Mouse (Mus musculus): ENCODE results near the gene Opcml. TPM values are rescaled to one million over a fixed set of nuclear protein-coding genes. Genes with fewer than 3 reads are reported as not detected.

Gene Opcml
- polyA plus RNA-seq, 1 experiment from 2014 or later = 49.9 TPM

DNA sequence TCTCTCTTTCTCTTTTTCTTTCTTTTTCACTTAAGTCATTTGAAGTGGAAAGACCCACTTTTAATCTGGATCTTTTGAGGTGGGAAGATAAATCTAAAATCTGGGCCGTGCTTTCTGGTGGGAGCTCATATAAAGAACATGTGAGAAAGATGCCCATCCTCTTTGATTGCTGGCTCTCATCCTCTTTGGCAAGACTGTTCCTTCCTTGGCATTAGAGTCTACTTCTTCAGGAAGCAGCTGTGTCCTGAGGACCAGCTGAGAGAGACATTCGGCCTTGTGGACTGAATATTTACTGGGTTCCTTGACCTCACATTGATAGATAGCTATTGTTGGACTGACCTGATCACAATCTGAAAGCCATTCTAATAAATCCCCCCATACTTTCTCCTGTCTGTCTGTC lies 331.3 kb downstream of the Opcml start:
- Histone ChIP-seq H3K27ac (replicated peaks) (no peak overlapping the region), H3K4me1 (no peaks in the 10 kb centered on the region), H3K27me3 (replicated peaks) (no peaks in the 10 kb centered on the region), H3K9ac (replicated peaks) (no peak overlapping the region), H3K4me3 (replicated peaks) (no peak overlapping the region), H3K36me3 (no peaks in the 10 kb centered on the region), H3K4me2 (no peak overlapping the region), H3K9me3 (replicated peaks) (no peaks in the 10 kb centered on the region)
- no peak for ATAC-seq (ENCODE audit: low FRiP score)
- WGBS = 87% methylated on average over 2 of the region's 2 CpGs

DNA sequence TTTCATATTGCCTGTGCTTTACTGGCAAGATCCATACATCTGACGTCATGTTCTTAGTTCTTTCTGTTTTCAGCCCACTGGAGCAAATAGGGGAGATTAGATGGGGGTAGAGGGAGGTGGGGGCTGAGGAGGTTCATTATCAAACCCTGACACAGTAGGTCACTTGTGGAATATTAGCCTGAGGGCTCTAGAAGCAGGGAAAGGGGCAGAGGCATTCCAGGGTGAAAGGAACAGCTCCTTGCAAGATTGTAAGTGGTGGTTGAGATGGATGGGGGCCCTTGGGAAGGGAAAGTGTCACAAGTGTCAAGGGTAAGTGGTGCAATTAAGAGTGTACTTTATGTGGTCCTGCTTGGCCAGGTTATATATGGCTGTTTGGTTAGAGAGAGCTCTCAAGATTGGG lies 338.2 kb downstream of the Opcml start:
- no peak for ATAC-seq (ENCODE audit: low FRiP score)
- no peak overlapping the region for H3K4me3 ChIP-seq (replicated peaks)
- 81% methylated on average over 1 of the region's 1 CpGs for WGBS
- H3K9ac ChIP-seq (replicated peaks) = no peak overlapping the region
- H3K4me1 ChIP-seq = no peaks in the 10 kb centered on the region
- no peak overlapping the region for H3K27ac ChIP-seq (replicated peaks)
- no peak overlapping the region for H3K4me2 ChIP-seq
- H3K27me3 ChIP-seq (replicated peaks) = no peaks in the 10 kb centered on the region; the same call in 1 of the 2 replicates
- no peaks in the 10 kb centered on the region for H3K9me3 ChIP-seq (replicated peaks)
- no peaks in the 10 kb centered on the region for H3K36me3 ChIP-seq

DNA sequence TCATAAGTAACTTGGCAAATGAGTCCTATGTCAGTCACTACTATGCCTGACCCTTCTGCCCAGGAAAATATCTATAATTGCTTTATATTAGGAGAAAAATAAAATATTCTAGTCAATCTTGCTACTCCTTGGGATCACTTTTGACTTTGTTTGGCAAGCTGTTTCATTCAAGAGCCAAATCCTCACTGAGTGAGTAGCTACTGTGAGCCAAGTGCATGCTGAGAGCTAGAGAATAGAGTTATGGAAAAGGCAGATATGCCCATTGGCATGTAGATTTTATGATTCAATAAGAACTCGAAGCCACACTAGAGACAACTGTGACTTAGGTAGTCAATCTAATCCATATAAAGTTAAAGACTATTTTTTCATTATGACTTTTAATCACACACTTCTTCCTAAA lies 340.9 kb downstream of the Opcml start:
- no peak overlapping the region for H3K9ac ChIP-seq (replicated peaks)
- peaks cover 4% of the 10 kb centered on the region; the same call in 1 of the 2 replicates for H3K4me1 ChIP-seq
- no peaks in the 10 kb centered on the region for H3K36me3 ChIP-seq
- H3K4me3 ChIP-seq (replicated peaks) = no peak overlapping the region
- H3K9me3 ChIP-seq (replicated peaks) = no peaks in the 10 kb centered on the region
- no peak for ATAC-seq (ENCODE audit: low FRiP score)
- H3K27ac ChIP-seq (replicated peaks) = no peak overlapping the region
- H3K4me2 ChIP-seq = no peak overlapping the region
- WGBS = 59% methylated on average over 1 of the region's 1 CpGs
- no peaks in the 10 kb centered on the region; the same call in 1 of the 2 replicates for H3K27me3 ChIP-seq (replicated peaks)

DNA sequence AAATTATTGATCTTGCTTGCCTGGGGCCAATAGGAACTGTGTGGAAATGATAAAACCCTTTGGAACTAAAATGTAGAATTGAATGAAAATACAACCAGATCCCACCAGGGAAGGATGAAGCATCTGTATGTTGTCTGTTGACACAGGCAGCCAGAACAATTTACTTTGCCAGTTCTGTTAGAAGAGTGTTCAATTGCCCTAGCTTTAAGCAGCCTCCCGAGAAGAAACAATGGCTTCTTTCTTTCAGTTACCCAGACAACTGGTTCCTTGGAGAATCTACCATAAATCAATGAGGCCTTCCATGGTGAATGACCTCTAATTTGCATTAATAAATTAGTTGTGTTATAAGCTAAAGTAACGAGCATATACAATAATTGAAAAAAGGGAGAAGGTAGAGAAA lies 346.0 kb downstream of the Opcml start:
- peak overlapping the region; percentile 15; the same call in 1 of the 2 replicates for H3K27ac ChIP-seq (replicated peaks)
- no peak overlapping the region for H3K4me2 ChIP-seq
- no peak overlapping the region for H3K4me3 ChIP-seq (replicated peaks)
- ATAC-seq (ENCODE audit: low FRiP score) = no peak
- H3K9me3 ChIP-seq (replicated peaks) = no peaks in the 10 kb centered on the region
- no peaks in the 10 kb centered on the region for H3K27me3 ChIP-seq (replicated peaks)
- no peaks in the 10 kb centered on the region for H3K36me3 ChIP-seq
- no peak overlapping the region for H3K9ac ChIP-seq (replicated peaks)
- 9% methylated on average over 2 of the region's 2 CpGs for WGBS
- H3K4me1 ChIP-seq = peaks cover 6% of the 10 kb centered on the region; the same call in 1 of the 2 replicates

DNA sequence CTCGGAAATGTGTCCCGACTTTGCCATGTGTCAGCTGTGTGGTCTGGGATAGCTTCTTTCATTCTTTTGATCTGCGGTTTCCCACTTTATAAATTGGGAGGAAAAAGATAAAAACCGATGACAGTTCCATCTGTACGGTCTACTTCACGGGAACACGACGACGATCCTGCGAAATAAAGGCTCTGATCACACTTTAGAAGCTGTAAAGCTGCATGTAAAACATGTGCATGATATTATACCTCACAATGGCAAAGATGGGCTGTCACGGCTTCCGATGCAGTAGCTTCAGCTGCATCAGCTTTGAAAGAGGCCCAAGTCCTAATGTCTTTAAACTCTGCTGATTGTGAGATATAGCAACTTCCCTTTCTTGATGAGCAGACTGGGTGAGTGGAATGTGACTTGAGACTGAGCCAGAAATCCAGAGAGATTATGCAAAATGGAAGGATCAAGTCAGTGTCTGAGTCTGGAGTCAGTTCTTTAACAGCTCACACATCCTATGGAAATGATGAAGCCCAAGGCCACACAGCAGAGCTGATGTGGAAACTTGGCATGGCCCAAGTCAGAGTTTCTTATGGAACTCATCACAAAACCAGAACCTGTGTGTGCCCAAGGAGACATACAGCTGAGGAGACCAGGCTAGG lies 349.5 kb downstream of the Opcml start:
- Histone ChIP-seq H3K4me2 (no peak overlapping the region), H3K9me3 (replicated peaks) (no peaks in the 10 kb centered on the region), H3K4me3 (replicated peaks) (no peak overlapping the region), H3K36me3 (no peaks in the 10 kb centered on the region), H3K9ac (replicated peaks) (no peak overlapping the region), H3K27ac (replicated peaks) (no peak overlapping the region), H3K27me3 (replicated peaks) (no peaks in the 10 kb centered on the region), H3K4me1 (peaks cover 6% of the 10 kb centered on the region; the same call in 1 of the 2 replicates)
- 89% methylated on average over 12 of the region's 12 CpGs for WGBS
- ATAC-seq (ENCODE audit: low FRiP score) = no peak

DNA sequence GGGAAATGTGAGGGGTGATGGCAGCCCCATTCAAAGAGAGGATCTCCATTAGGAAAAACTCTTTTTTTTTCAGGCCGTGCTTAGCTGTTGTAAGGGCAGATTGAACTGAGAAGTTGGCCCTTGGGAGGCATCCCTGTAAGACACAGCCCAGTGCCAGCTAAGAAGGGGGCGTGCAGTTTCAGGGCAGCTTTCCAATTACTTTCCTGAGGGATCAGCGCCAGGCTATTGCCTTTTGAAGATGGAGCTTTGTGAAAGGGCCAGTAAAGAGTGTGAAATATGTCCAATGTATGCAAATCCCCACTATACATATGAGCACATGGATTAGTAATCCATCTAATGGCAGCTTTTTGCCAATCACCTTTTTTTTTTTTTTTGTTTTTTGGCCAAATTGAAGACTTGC lies 358.9 kb downstream of the Opcml start:
- Histone ChIP-seq H3K4me1 (peaks cover 3% of the 10 kb centered on the region; the same call in 1 of the 2 replicates), H3K27ac (replicated peaks) (no peak overlapping the region), H3K4me3 (replicated peaks) (no peak overlapping the region), H3K9ac (replicated peaks) (no peak overlapping the region), H3K4me2 (no peak overlapping the region), H3K9me3 (replicated peaks) (no peaks in the 10 kb centered on the region), H3K36me3 (no peaks in the 10 kb centered on the region), H3K27me3 (replicated peaks) (no peaks in the 10 kb centered on the region)
- no peak for ATAC-seq (ENCODE audit: low FRiP score)
- WGBS = 48% methylated on average over 3 of the region's 3 CpGs

DNA sequence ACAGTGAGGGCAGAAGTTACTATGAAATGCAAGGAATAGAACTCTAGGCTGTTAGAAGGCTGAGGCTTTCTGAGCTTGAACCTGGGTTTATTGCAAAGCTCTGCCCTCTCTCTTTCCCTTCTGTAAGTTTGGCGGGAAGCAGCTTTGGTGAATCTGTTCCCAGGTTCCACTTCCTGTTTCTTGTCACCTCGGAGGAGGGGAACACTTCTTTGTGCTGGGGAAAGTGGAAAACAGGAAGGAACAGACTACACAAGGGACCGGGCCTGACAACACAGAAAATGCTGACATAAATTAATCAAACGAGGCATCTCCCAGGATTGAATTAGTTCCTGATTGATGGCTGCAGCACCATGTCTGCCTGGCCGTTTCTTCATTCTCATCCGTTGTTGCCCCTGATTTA lies 363.2 kb downstream of the Opcml start:
- Histone ChIP-seq H3K27ac (replicated peaks) (no peak overlapping the region), H3K27me3 (replicated peaks) (no peaks in the 10 kb centered on the region), H3K4me3 (replicated peaks) (no peak overlapping the region), H3K36me3 (no peaks in the 10 kb centered on the region), H3K9ac (replicated peaks) (no peak overlapping the region), H3K9me3 (replicated peaks) (no peaks in the 10 kb centered on the region), H3K4me1 (peaks cover 3% of the 10 kb centered on the region; the same call in 1 of the 2 replicates), H3K4me2 (no peak overlapping the region)
- ATAC-seq (ENCODE audit: low FRiP score) = no peak
- WGBS = 26% methylated on average over 6 of the region's 6 CpGs

DNA sequence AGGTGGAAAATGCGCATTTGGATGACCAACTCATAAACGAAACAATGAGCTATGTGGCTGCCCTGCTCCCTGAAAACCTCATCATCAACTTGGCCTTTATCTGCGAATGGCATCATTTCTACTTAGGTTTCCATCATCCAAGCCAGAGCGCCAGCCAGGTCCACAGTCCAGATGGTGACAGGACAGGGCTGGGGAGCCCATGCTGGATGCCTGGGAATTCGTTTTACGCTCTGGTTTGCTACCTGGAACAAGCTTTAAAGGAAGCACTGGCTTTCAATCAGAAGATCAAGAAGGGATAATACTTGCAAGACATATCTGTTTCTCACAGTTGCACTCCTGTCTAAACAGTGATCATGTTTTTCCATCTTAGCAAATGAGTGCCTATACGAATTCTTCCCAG lies 366.5 kb downstream of the Opcml start:
- no peak for ATAC-seq (ENCODE audit: low FRiP score)
- 88% methylated on average over 7 of the region's 7 CpGs for WGBS
- Histone ChIP-seq H3K36me3 (no peaks in the 10 kb centered on the region), H3K27me3 (replicated peaks) (no peaks in the 10 kb centered on the region), H3K9me3 (replicated peaks) (no peaks in the 10 kb centered on the region), H3K4me3 (replicated peaks) (no peak overlapping the region), H3K27ac (replicated peaks) (no peak overlapping the region), H3K4me2 (no peak overlapping the region), H3K9ac (replicated peaks) (no peak overlapping the region), H3K4me1 (no peaks in the 10 kb centered on the region)

DNA sequence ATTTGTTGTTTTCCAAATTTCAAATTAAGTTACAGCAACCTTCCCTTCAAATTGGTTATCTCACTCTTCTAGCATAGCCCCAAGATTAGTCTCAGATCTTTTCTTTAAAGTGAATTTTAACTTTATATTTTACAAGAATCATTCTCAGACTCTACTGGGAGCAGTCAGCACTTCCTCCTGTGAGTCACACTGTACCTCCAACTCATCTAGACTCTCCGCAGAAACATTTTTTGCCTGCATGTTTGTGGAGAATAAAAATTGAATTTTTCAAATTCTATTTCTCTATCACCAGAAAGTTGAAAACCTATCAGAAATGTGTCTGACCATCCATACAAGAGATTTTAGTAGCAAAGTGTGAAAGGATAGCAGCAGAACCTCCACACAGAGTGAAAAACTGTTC lies 370.4 kb downstream of the Opcml start:
- WGBS = 96% methylated on average over 1 of the region's 1 CpGs
- Histone ChIP-seq H3K27me3 (replicated peaks) (no peaks in the 10 kb centered on the region), H3K36me3 (no peaks in the 10 kb centered on the region), H3K4me2 (no peak overlapping the region), H3K9ac (replicated peaks) (no peak overlapping the region), H3K4me3 (replicated peaks) (no peak overlapping the region), H3K27ac (replicated peaks) (no peak overlapping the region), H3K9me3 (replicated peaks) (no peaks in the 10 kb centered on the region), H3K4me1 (0 out of 2 replicates have a peak, but pooled peaks cover 2% of the 10 kb centered on the region)
- ATAC-seq (ENCODE audit: low FRiP score) = no peak

DNA sequence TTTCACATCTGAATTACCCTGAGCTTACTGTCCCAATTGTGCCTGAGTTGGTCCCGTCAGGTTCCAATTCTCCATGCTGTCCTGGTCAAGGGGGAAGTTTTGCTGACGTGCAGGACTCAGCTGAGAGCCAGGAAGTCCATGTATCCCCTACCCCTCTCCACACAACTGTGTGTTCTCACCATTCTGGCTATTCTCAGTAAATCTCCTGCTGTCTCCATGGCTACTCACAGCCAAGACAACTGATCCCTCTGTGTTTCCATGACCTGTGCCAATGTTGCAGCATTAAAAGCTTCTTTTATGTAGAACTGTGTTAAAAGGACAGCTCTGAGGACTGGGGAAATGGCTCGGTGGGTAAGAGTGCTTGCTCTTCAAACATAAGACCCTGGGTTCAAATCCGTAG lies 373.4 kb downstream of the Opcml start:
- Histone ChIP-seq H3K9me3 (replicated peaks) (no peaks in the 10 kb centered on the region), H3K4me3 (replicated peaks) (no peak overlapping the region), H3K36me3 (no peaks in the 10 kb centered on the region), H3K27me3 (replicated peaks) (no peaks in the 10 kb centered on the region), H3K4me2 (no peak overlapping the region), H3K9ac (replicated peaks) (no peak overlapping the region), H3K4me1 (0 out of 2 replicates have a peak, but pooled peaks cover 2% of the 10 kb centered on the region), H3K27ac (replicated peaks) (no peak overlapping the region)
- ATAC-seq (ENCODE audit: low FRiP score) = peak; percentile 47; the same call in 1 of the 2 replicates
- 33% methylated on average over 4 of the region's 4 CpGs for WGBS

DNA sequence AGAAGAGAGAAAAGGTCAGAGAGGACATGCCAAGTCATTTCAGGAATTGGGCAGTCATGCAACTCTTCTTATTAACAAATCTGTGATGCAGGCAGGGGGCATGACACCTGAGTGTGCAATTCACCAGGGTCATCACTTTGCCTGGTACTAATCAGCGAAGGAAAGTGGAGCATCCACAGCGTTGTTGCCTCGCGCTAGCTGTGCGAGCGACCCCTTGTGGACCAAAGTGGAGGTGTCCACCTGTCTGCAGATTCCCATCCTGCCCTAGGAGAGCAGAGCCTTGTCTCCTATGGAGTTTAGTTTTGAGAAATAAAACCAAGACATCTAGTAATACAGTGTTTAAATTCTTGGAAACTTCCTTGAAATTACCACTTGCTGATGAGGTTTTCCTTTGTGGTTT lies 381.3 kb downstream of the Opcml start:
- Histone ChIP-seq H3K27ac (replicated peaks) (no peak overlapping the region), H3K9ac (replicated peaks) (no peak overlapping the region), H3K4me2 (no peak overlapping the region), H3K4me3 (replicated peaks) (no peak overlapping the region), H3K36me3 (no peaks in the 10 kb centered on the region), H3K4me1 (peaks cover 7% of the 10 kb centered on the region; the same call in 1 of the 2 replicates), H3K27me3 (replicated peaks) (no peaks in the 10 kb centered on the region), H3K9me3 (replicated peaks) (no peaks in the 10 kb centered on the region)
- WGBS = 10% methylated on average over 6 of the region's 6 CpGs
- no peak for ATAC-seq (ENCODE audit: low FRiP score)

DNA sequence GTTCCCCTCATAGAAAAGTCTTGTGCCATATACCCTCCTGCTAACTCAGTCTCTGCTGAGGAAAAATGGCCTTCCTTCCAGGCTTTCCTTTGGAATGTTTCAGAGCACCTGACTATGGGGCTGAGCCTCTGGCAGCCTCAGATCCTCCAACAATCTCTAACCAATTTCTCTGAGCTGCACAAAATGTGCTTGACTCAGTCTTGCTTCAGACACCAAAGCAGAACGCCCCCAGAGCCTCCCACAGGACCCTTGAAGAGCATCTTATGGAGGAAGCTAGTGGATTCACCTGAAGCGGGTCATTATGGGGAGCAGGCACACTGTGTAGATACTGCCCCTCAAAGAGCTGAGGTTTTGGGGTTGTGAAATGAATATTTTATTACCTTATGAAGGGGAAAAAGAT lies 386.5 kb downstream of the Opcml start:
- 93% methylated on average over 2 of the region's 2 CpGs for WGBS
- no peak for ATAC-seq (ENCODE audit: low FRiP score)
- Histone ChIP-seq H3K4me1 (peaks cover 7% of the 10 kb centered on the region; the same call in 1 of the 2 replicates), H3K27me3 (replicated peaks) (no peaks in the 10 kb centered on the region), H3K9ac (replicated peaks) (no peak overlapping the region), H3K27ac (replicated peaks) (no peak overlapping the region), H3K4me3 (replicated peaks) (no peak overlapping the region), H3K9me3 (replicated peaks) (no peaks in the 10 kb centered on the region), H3K4me2 (no peak overlapping the region), H3K36me3 (no peaks in the 10 kb centered on the region)
